Mouse (Mus musculus) liver, embryonic 14.5 days (tissue): ENCODE data around the gene Map2k5.

ENCODE experiments used
- CTCF ChIP-seq: IDR thresholded peaks from 2 replicates; pipeline ENCODE4 v1.5.1; 2016; ENCODE audit warnings: antibody characterized with exemption, low read depth, control low read depth
- EP300 ChIP-seq: IDR thresholded peaks from 2 replicates; pipeline ENCODE4 v1.6.1; 2016; ENCODE audit warnings: antibody characterized with exemption, low read depth

DNA sequence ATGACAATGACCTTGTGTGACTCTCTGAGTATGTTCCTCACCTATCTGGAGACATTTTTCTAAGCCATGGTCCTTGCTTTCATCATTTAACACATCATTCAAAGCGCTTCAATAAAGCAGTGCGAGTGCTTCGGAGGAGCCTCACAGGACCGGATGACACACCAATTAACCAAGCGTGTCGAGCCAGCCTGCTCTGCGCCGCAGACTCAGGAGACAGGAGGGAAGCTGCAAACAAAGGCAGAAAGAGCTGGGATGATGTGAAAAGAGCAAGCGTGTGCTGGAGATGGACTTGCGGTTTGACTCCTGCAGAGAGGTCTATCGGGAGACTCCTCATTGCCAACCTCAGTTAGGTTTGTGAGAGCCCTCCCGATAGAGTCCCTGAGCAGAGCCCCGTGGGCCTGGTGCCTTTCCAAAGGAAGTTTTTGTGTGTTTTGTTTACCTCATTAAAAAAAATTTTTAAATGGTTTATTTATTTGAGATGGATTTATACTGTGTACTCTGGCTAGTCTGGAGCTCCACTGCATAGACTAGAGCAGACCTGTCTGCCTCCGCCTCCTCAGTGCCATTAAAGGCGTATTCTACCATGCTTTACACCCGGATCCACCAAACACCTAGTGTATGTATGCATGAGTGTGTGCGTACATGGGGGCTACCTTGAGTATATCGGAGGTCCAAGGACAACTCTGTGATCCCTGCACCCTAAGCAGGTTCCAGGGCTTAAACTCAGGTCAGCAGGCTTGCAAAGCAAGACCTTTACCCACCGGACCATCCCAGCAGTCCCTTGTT, 126.7 kb downstream of the Map2k5 start:
- no peak for TF ChIP-seq CTCF
- TF ChIP-seq EP300: no peak
